Mouse (Mus musculus): ENCODE results near the gene Kank4.

- TF ChIP-seq GATA1 (IDR thresholded peaks at IDR 0.05; ENCODE audit: low read length), result no peak
- TF ChIP-seq TAL1 (IDR thresholded peaks at IDR 0.05; ENCODE audit: low read length), result no peak
Measured at GRCm38 (mm10) chr4:98786281-98786680, 31.1 kb downstream of the Kank4 start.

Measured in erythroblast, embryonic 14.5 days (primary cell).